Mouse (Mus musculus) testis, adult 10 weeks (tissue): ENCODE results near the gene Abl2. TPM values are rescaled to one million over a fixed set of nuclear protein-coding genes. Genes with fewer than 3 reads are reported as not detected.

ENCODE experiments used
- polyA plus RNA-seq: library from polyadenylated mRNA; stranded (reverse); fragments of 350-450 nt; fragmentation: Illumina TruSeq; extraction: RNeasy Lipid Tissue Mini Kit (QIAGEN cat#74804); gene quantifications from one replicate; pipeline ENCODE4 v1.2.3, GENCODE M21; 2014; ENCODE audit warnings: low read depth, low replicate concordance

Abl2 gene
- polyA plus RNA-seq = 7.7 TPM

DNA sequence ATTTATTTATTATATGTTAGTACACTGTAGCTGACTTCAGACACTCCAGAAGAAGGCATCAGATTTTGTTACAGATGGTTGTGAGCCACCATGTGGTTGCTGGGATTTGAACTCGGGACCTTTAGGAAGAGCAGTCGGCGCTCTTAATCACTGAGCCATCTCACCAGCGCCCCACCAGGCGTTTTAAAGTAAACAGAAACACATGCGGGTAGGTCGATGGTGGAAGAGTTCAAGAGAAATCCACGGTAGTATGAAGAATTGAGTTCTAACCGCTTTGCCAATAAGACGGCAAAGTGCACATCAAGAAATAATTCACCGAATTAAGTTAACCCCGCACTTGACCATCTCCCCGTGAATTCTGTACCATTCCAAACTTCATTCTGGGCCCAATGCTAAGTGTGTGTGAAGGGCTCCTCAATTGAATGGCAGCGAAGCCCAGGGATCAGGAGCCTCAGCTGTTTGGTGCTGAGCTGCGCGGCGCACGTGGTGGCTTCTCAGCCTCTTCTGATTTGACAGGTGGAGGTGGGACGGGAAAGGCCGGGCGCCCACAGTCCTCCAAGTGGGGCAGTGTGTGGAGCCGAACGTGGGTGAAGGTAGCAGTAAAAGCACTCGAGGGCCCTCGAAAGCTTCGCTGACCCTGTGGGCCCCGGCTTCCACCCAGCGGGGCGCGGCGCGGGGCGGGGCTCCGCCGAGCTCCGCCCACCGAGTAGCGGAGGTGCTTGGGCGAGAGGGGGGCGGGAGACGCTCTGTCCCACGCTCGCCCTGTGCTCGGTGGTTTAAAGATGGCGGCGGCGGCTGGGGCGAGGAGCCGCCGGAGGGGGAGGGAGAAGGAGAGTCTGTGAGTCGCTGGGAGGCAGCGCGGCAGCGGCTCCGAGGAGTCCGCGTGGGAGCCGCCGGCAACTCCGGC, at the start of gene Abl2:
Gene Abl2 (plus strand): TSS at position 763 of the 907 bp plus-strand sequence.

DNA sequence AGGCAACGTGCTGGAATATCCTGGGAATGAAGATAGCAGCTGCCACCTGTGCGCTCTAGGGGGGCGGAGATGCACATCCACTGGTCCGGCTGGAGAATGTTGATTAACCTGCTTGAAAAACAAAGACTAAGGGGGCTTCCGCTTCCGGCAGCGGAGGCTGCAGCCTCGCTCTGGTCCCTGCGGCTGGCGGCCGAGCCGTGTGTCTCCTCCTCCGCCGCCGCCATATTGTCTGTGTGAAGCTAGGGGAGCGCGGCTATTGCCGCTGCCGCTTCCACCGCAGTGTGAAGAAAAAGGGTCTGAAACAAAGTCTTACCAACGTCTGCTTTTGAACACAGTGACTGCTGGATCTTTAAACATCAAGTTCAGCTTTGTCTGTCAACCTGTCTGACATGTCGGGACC, 34.7 kb upstream of the Abl2 start, which contains the start of gene Gm10031:
Gene Gm10031 (plus strand): TSS at position 171 of the 400 bp plus-strand sequence.

DNA sequence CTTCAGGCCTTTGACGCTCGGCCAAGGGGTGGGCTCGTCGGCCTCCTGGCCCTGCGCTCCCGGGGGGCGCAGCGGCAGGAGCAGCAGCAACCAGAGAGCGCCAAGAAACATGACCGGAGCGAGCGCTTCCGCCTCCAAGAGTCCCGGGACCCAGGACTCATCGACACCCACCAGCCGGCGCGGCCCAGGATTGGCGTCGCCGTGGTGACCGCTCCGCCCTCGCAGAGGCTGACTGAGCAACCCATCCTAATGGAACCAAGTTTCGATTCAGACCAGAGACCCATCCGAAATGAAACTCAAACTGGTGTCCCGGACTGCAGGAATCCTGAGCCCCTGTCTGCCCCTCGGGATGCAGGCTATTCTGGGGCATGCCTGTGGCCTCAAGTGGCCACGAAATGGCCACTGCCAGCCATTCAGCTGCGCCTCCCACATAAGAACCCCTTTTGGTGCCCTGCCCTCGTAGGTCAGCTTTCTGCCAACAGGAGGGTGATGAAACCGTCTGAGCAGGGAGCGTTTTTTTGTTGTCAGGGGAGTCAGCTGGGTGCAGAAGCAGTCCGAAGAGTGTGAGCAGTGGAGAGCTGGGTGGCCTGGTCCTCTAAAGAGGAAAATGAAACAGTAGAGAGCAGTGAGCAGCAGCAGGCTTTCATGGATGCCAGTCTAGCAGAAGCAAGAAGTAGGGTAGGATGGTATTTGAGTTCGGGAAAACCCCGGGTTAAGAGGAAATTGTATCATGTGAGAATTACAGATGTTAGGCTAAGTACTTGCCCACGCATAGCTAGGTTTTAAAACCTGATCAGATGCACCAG, 115.8 kb downstream of the Abl2 start, which contains the start of gene Tor3a:
Gene Tor3a (minus strand): TSS at position 162 of the 806 bp plus-strand sequence.

Other genes with a start within 250 kb of the Abl2 start
- gene Nphs2, start 248.1 kb upstream of the Abl2 start, polyA plus RNA-seq = 0.49 TPM
- 6.6 TPM for gene Gm2000, start 192.7 kb upstream of the Abl2 start, polyA plus RNA-seq
- gene Axdnd1, start 137.6 kb upstream of the Abl2 start, polyA plus RNA-seq = 498 TPM
- gene Soat1, start 84.5 kb upstream of the Abl2 start, polyA plus RNA-seq = 49.8 TPM
- 2.0 TPM for gene Gm10031, start 34.8 kb upstream of the Abl2 start, polyA plus RNA-seq
- gene Tor3a, start 115.6 kb downstream of the Abl2 start, polyA plus RNA-seq = 0.66 TPM
- 51.5 TPM for gene Fam20b, start 160.3 kb downstream of the Abl2 start, polyA plus RNA-seq